Mouse (Mus musculus) CD4-positive naive resting alpha-beta T cell, adult 76 days (primary cell): ENCODE data around the gene Glyatl3. TPM values are rescaled to one million over a fixed set of nuclear protein-coding genes. Genes with fewer than 3 reads are reported as not detected.

ENCODE experiments used
- total RNA-seq: library from RNA; stranded (reverse); gene quantifications from one replicate; pipeline ENCODE4 v1.2.4, GENCODE M21; 2023

The Glyatl3 gene
- not detected for total RNA-seq

DNA sequence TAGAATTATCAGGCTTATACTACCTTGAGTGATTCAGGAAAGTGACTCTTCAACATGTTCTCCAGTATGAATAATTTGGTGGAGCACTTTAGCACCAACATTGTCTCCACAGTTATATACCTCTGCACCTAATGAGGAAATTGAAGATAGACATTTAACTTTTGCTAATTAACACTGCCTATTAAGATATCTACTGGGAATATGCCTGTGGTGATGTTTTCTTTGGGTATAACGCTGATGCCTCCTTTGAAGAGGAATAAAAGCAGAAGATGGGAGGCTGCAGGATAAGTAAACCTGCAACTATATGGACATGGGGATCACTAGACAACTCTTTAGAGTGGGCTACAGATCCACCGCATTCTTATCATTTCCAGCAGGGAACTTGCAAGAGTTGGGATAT is at the start of gene Glyatl3:
Glyatl3 (minus strand) TSS at position 101 of the 400 bp plus-strand sequence.

DNA sequence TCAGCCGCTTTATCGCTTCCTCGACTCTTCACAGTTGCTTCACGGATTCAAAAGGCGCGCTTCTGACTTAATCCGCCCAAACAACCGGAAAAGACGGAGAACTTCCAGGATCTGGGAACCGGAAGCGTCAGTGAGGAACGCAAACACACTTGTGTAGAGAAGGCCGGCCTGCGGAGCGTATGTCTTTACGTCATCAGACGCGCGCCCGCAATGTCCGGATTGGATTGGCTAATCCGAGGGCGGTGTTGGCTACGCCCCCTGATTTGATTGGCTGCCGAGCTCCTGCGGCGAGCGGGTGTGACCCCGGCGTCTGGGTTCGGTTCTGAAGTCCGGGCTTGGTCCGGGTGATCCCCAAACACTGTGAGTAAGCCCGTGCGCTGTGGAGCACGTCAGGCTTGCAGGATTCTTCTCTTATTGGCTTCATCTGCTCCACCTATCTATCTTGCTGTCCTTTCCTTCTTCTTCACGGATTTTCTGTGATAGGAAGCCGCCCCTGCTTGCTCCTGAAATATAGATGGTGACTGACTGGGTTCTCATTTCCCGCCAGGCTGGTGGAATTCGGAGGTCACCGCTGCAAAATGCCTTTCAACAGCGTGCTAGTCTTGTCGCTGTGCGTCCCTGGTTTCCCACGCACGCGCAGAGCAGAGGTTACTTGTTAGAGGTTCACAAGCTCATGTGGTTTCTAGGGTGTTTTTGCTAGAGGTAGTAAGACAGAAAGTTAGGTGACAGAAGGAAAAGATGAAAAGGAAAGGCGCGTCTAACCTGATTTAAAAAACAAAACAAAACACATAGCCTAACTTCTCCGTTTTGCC is 20.5 kb upstream of the Glyatl3 start, which contains the start of the genes Mut and Cenpq:
Mut (plus strand) TSS at position 266 of the 812 bp plus-strand sequence.
Cenpq (minus strand) TSS at position 628 of the 812 bp plus-strand sequence.

DNA sequence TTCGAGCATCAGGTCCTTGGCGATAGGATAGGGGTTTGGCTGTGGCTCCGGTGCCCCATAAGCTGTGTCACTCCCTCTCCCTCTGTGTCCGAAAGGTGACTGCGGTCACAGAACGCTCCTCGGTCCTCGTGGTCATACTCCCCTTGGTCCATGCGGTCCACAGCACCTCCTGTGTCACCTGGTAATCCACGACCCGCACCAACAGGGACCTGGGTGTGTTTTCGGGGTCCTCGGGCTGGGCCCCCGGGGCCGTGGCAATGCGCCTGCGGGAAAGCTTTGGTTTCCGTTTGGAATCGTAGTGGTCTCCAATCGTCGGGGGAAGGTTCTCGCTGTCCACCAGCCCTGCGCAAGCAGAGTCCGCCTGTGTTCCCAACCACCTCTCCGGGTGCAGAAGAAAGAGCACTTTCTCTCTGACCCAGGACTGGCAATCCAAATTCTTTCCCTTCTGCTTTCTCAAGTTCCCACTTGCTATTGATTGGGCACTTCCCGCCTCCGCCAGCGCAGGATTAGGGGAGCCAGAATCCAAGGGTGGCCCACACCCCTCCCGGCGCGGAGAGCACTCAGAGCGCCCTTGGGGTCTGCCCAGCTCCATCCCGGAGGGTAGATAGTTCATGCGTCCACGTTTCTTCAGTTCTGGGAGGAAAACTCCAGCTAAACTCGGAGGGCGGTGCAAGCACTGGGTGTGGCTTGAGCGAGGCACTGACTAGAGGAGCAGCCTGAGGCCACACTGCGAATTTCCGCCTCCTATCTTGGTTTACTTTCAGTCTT is 34.0 kb downstream of the Glyatl3 start, which contains the start of gene 9130008F23Rik:
9130008F23Rik (minus strand) TSS at position 636 of the 768 bp plus-strand sequence.

Other genes starting within 250 kb of the Glyatl3 start
- not detected for gene Esp1, start 187.2 kb downstream of the Glyatl3 start, total RNA-seq
- gene Crisp2, start 107.3 kb downstream of the Glyatl3 start, total RNA-seq = not detected
- gene Rhag, start 103.2 kb downstream of the Glyatl3 start, total RNA-seq = 0.47 TPM
- gene 9130008F23Rik, start 33.8 kb downstream of the Glyatl3 start, total RNA-seq = not detected
- gene Mut, start 20.3 kb upstream of the Glyatl3 start, total RNA-seq = 10.0 TPM
- 39.0 TPM for gene Cenpq, start 20.7 kb upstream of the Glyatl3 start, total RNA-seq